Mouse (Mus musculus) cerebellum, adult 8-10 months (tissue): ENCODE measurements at regions not wholly inside any gene's neighbourhood (a gene's known extent, or its start where the extent isn't known, plus 50 kb on each side); places are given as distances from the start of the nearest gene placed in this dataset.

Experiments used
- DNase-seq: peaks from one replicate; pipeline ENCODE4 v3.0.0; 2022

DNA sequence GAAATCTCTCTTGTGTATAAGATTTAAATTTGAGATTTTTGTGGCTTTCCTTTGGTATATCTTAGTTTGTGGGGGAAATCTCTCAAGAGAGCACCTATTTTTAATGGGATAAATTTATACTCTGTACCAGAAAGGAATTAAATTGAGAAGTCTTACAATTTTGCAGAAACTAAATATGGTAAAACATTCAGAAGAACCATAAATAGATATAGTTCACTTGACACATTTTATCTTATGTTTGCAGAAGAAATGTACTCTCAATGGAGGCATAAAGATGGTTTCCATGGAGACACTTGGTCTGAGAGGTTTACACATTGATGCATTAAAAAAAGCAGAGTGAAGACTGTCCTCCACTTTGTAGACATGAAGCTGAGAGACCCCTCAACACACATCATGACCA is 86.9 kb downstream of the Ndufa10 start:
- no peak for DNase-seq

DNA sequence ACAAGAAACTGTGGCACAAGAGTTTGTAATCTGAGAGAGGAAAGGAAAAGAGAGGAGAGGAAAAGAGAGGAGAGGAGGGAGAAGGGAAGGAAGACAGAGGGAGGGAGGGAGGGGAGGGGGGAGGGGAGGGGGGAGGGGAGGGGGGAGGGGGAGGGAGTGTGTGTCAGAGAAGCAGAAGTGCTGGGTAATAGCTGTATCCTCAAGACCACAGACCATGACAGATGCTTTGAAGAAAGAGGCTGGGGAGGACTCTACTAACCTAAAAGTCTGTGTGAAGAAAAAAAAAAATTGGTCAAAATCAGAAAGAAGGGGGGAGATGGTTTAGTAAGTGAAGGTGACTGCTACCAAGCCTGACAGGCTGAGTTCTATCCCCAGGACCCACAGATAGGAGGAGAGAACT is 88.7 kb downstream of the Ndufa10 start:
- DNase-seq, result no peak

DNA sequence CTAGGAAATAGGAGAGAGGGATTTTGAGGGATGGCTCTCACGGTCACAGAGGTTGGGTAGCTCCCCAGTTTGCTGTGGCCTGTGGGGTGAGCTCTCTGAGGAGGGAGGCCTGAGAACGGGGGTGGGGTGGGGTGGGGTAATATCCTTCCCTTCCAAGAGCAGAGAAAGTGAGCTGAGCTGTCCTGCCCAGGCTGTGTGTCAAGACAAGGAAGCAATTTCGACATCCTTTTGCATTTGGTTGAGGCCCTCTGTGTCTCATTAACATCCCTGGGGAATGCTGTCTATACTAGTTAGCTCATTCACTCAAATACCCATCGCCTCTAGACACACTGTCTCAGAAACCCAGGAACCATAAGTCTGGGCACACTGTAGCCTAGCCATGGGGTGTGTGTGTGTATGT is 89.9 kb downstream of the Ndufa10 start:
- no peak for DNase-seq

- DNase-seq, result no peak
Measured at GRCm38 (mm10) chr1:92379510-92379886, 94.2 kb downstream of the Ndufa10 start.

- no peak for DNase-seq
Measured at GRCm38 (mm10) chr1:92378741-92379509, 94.7 kb downstream of the Ndufa10 start.

- no peak for DNase-seq
Measured at GRCm38 (mm10) chr1:92376456-92376855, 97.2 kb downstream of the Ndufa10 start.

- DNase-seq, result no peak
Measured at GRCm38 (mm10) chr1:92372222-92372990, 101.3 kb downstream of the Ndufa10 start.

- no peak for DNase-seq
Measured at GRCm38 (mm10) chr1:92371357-92371981, 102.2 kb downstream of the Ndufa10 start.

DNA sequence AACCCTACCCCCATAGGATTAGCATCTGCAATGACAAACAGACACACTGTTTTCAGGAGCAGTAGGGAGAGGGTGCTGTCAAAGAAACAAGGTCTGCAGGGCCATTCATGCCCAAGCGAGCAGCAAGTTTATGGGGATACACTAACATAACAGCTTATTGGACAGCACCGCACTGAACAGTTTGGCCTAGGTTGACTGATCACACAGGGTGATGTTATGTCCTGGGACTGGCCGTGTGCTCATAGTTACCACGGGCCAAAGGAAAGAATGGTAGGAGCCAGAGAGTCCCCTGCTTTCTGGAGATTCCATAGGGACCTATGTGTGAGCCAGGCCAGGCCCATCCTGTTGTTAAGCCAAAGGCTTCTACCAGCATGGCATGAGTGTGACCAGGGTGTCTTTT is 102.8 kb downstream of the Ndufa10 start:
- DNase-seq, result no peak

DNA sequence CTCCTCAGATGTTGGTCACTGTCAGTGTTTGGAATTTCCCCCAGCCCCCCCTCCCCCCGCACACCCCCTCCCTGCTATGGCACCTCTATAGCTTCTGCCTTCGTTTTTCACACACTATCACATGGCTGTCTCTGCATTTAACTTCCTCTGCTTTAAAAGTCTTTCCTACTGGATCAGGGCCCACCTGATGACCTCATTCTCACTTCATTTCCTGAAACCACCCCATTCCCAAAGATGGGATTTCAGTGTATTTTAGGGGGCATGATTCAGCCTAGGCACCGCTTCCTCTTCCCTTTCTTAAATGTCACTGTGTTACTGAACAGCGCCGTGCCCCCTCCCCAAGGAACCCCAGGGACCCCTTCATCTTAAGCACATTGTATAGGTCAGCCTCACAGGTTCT is 103.7 kb downstream of the Ndufa10 start:
- no peak for DNase-seq

- DNase-seq, result no peak
Measured at GRCm38 (mm10) chr1:92366249-92366648, 107.4 kb downstream of the Ndufa10 start.

- no peak for DNase-seq
Measured at GRCm38 (mm10) chr1:92365366-92366075, 108.1 kb downstream of the Ndufa10 start.

- DNase-seq, result no peak
Measured at GRCm38 (mm10) chr1:92361677-92362076, 112.0 kb downstream of the Ndufa10 start.

GRCm38 (mm10) chr1:92360255-92360654 is 113.4 kb downstream of the Ndufa10 start:
- peak; percentile 66 for DNase-seq

- no peak for DNase-seq
Measured at GRCm38 (mm10) chr1:92359473-92359872, 114.2 kb downstream of the Ndufa10 start.

DNA sequence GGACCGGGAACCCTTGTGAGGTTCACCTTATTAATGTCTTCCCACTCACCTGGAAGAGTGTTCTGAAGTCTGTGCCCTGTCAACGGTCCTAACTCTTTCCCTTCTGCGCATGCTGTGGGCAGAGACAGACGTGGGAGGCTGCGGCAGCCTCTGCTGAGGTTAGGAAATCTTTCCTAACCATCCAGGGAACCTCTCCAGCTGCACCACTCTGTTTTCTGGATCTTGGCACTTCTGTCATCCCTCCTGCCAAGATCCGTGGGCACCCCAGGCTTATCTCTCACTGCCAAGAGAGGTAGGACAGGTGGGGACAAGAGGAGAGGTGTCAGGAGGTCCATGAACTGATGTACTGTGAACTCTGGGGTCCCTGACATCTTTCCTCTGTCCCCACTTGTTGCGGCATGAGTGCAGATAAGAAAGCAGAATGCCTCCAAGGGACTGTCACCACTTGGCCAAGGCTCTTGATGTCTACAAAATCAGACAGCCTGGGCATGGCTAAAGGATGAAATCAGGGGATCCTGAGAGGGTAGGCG is 114.8 kb downstream of the Ndufa10 start:
- DNase-seq, result no peak

- DNase-seq, result no peak
Measured at GRCm38 (mm10) chr1:92348353-92349005, 125.2 kb downstream of the Ndufa10 start.

GRCm38 (mm10) chr1:92347656-92348055 is 126.0 kb downstream of the Ndufa10 start:
- DNase-seq, result no peak

DNA sequence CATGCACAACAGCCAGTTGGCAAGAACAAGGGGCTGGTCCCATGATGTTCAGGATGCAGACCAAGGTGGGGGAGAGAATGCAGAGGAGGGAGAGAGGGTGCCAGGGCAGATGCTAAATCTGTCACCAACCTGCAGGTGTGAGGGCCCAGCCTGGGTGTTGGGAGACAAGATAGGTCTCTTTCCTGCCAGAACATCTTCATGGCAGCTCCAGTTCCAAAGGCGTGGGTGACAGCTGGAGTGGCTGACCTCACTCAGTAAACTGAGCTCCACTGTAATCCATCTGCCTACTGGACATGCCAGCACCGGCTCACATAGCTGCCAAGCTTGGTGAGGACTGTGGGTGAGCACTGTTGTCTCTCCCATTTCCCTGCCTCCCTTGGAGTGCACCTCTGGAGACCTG is 129.9 kb downstream of the Ndufa10 start:
- no peak for DNase-seq

- no peak for DNase-seq
Measured at GRCm38 (mm10) chr1:92343161-92343598, 130.5 kb downstream of the Ndufa10 start.

DNA sequence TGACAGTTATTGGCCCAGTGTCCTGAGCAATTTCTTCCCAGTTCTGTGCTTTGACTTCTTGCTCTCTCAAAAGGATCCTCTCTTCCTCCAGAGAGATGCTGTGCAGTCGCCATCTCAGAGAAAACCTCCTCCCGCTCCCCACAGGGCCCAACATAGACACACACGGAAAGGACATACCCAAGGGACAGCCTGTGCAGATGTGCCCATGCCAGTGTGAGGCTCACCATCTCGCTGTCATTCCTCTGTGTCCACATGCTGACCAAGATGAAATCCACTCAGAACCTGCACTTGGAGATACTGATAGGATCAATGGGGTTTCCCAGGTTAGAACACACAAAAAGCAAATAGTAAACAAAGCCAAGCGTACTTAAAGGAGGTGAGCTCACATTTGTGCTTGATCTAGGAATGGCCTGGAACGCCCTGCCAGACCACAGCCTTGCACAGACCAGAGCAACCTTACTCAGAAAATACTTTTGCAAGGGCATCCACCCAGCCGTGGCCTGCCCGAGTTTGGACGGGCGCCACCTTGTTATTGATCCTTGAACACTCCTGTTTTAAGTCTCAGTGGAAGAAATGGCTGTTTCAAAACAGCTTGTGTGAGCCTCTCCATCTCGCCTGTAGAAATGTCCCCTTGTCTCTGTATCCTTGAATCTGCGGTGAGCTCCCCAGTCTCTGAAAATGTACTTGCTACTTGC is 131.7 kb downstream of the Ndufa10 start:
- DNase-seq, result no peak

- DNase-seq, result no peak
Measured at GRCm38 (mm10) chr1:92340644-92341043, 133.0 kb downstream of the Ndufa10 start.
